Mouse (Mus musculus): Measurements from ENCODE around the gene Agxt. TPM values are rescaled to one million over a fixed set of nuclear protein-coding genes. Genes with fewer than 3 reads are reported as not detected.

The Agxt gene
- polyA plus RNA-seq, 1 experiment from 2014 or later = not detected

GRCm38 (mm10) chr1:93139713-93140112 lies 4.7 kb downstream of the Agxt start:
- H3K27me3 ChIP-seq (ENCODE audit: insufficient read depth, low read length) = no peaks in the 10 kb centered on the region; the same call in 1 of the 2 replicates
- no peak overlapping the region for H3K9ac ChIP-seq (replicated peaks; ENCODE audit: low read length)
- H3K36me3 ChIP-seq (ENCODE audit: insufficient read depth, low read length) = no peaks in the 10 kb centered on the region
- no peak overlapping the region for H3K4me3 ChIP-seq (ENCODE audit: low read length)
- no peak overlapping the region for H3K27ac ChIP-seq (ENCODE audit: low read length)
- ATAC-seq (ENCODE audit: low FRiP score, low TSS enrichment) = no peak
- no peaks in the 10 kb centered on the region for H3K9me3 ChIP-seq (ENCODE audit: low read length)
- WGBS = 79% methylated on average over 7 of the region's 7 CpGs
- H3K4me1 ChIP-seq (ENCODE audit: insufficient read depth, low read length) = no peaks in the 10 kb centered on the region
- H3K4me2 ChIP-seq (replicated peaks; ENCODE audit: low read depth, low read length) = no peak overlapping the region

GRCm38 (mm10) chr1:93142871-93143270 lies 7.8 kb downstream of the Agxt start:
- H3K4me2 ChIP-seq (replicated peaks; ENCODE audit: low read depth, low read length) = no peak overlapping the region
- WGBS = 79% methylated on average over 1 of the region's 1 CpGs
- no peaks in the 10 kb centered on the region; the same call in 1 of the 2 replicates for H3K27me3 ChIP-seq (ENCODE audit: insufficient read depth, low read length)
- H3K4me3 ChIP-seq (ENCODE audit: low read length) = no peak overlapping the region
- H3K27ac ChIP-seq (ENCODE audit: low read length) = no peak overlapping the region
- no peak for ATAC-seq (ENCODE audit: low FRiP score, low TSS enrichment)
- H3K9me3 ChIP-seq (ENCODE audit: low read length) = no peaks in the 10 kb centered on the region
- no peak overlapping the region for H3K9ac ChIP-seq (replicated peaks; ENCODE audit: low read length)
- H3K36me3 ChIP-seq (ENCODE audit: insufficient read depth, low read length) = no peaks in the 10 kb centered on the region
- no peaks in the 10 kb centered on the region for H3K4me1 ChIP-seq (ENCODE audit: insufficient read depth, low read length)

- Histone ChIP-seq H3K9ac (replicated peaks; ENCODE audit: low read length) (no peak overlapping the region), H3K9me3 (ENCODE audit: low read length) (no peaks in the 10 kb centered on the region), H3K4me1 (ENCODE audit: insufficient read depth, low read length) (no peaks in the 10 kb centered on the region), H3K4me2 (replicated peaks; ENCODE audit: low read depth, low read length) (no peak overlapping the region), H3K27ac (ENCODE audit: low read length) (no peak overlapping the region), H3K27me3 (ENCODE audit: insufficient read depth, low read length) (peaks cover 3% of the 10 kb centered on the region; the same call in 1 of the 2 replicates), H3K36me3 (ENCODE audit: insufficient read depth, low read length) (no peaks in the 10 kb centered on the region), H3K4me3 (ENCODE audit: low read length) (no peak overlapping the region)
- ATAC-seq (ENCODE audit: low FRiP score, low TSS enrichment) = no peak
- 80% methylated on average over 9 of the region's 9 CpGs for WGBS
Measured at GRCm38 (mm10) chr1:93144176-93144575, 9.1 kb downstream of the Agxt start.

- H3K36me3 ChIP-seq (ENCODE audit: insufficient read depth, low read length) = no peaks in the 10 kb centered on the region
- ATAC-seq (ENCODE audit: low FRiP score, low TSS enrichment) = no peak
- 72% methylated on average over 2 of the region's 2 CpGs for WGBS
- no peak overlapping the region for H3K9ac ChIP-seq (replicated peaks; ENCODE audit: low read length)
- no peaks in the 10 kb centered on the region for H3K4me1 ChIP-seq (ENCODE audit: insufficient read depth, low read length)
- no peaks in the 10 kb centered on the region for H3K9me3 ChIP-seq (ENCODE audit: low read length)
- H3K27me3 ChIP-seq (ENCODE audit: insufficient read depth, low read length) = 0 out of 2 replicates have a peak, but pooled peaks cover 6% of the 10 kb centered on the region
- H3K4me2 ChIP-seq (replicated peaks; ENCODE audit: low read depth, low read length) = no peak overlapping the region
- no peak overlapping the region for H3K4me3 ChIP-seq (ENCODE audit: low read length)
- H3K27ac ChIP-seq (ENCODE audit: low read length) = no peak overlapping the region
Measured at GRCm38 (mm10) chr1:93150907-93151661, 16.0 kb downstream of the Agxt start.

GRCm38 (mm10) chr1:93157566-93157965 lies 22.5 kb downstream of the Agxt start:
- no peak overlapping the region for H3K4me2 ChIP-seq (replicated peaks; ENCODE audit: low read depth, low read length)
- H3K4me3 ChIP-seq (ENCODE audit: low read length) = no peak overlapping the region
- no peaks in the 10 kb centered on the region for H3K27me3 ChIP-seq (ENCODE audit: insufficient read depth, low read length)
- H3K36me3 ChIP-seq (ENCODE audit: insufficient read depth, low read length) = no peaks in the 10 kb centered on the region
- no peak for ATAC-seq (ENCODE audit: low FRiP score, low TSS enrichment)
- no peaks in the 10 kb centered on the region for H3K9me3 ChIP-seq (ENCODE audit: low read length)
- no peak overlapping the region for H3K9ac ChIP-seq (replicated peaks; ENCODE audit: low read length)
- WGBS = 76% methylated on average over 4 of the region's 4 CpGs
- peaks cover 8% of the 10 kb centered on the region; the same call in 1 of the 2 replicates for H3K4me1 ChIP-seq (ENCODE audit: insufficient read depth, low read length)
- no peak overlapping the region for H3K27ac ChIP-seq (ENCODE audit: low read length)

GRCm38 (mm10) chr1:93158916-93159315 lies 23.9 kb downstream of the Agxt start:
- Histone ChIP-seq H3K27ac (ENCODE audit: low read length) (no peak overlapping the region), H3K4me2 (replicated peaks; ENCODE audit: low read depth, low read length) (no peak overlapping the region), H3K9ac (replicated peaks; ENCODE audit: low read length) (no peak overlapping the region), H3K27me3 (ENCODE audit: insufficient read depth, low read length) (no peaks in the 10 kb centered on the region), H3K4me3 (ENCODE audit: low read length) (no peak overlapping the region), H3K4me1 (ENCODE audit: insufficient read depth, low read length) (peaks cover 8% of the 10 kb centered on the region; the same call in 1 of the 2 replicates), H3K9me3 (ENCODE audit: low read length) (no peaks in the 10 kb centered on the region), H3K36me3 (ENCODE audit: insufficient read depth, low read length) (no peaks in the 10 kb centered on the region)
- WGBS = 67% methylated on average over 8 of the region's 8 CpGs
- no peak for ATAC-seq (ENCODE audit: low FRiP score, low TSS enrichment)

- H3K4me1 ChIP-seq (ENCODE audit: insufficient read depth, low read length) = peaks cover 8% of the 10 kb centered on the region; the same call in 1 of the 2 replicates
- no peak for ATAC-seq (ENCODE audit: low FRiP score, low TSS enrichment)
- no peak overlapping the region for H3K9ac ChIP-seq (replicated peaks; ENCODE audit: low read length)
- H3K27ac ChIP-seq (ENCODE audit: low read length) = peak overlapping the region; percentile 40; the same call in 1 of the 2 replicates
- no peaks in the 10 kb centered on the region for H3K27me3 ChIP-seq (ENCODE audit: insufficient read depth, low read length)
- H3K4me2 ChIP-seq (replicated peaks; ENCODE audit: low read depth, low read length) = no peak overlapping the region
- no peak overlapping the region for H3K4me3 ChIP-seq (ENCODE audit: low read length)
- no peaks in the 10 kb centered on the region for H3K36me3 ChIP-seq (ENCODE audit: insufficient read depth, low read length)
- WGBS = 80% methylated on average over 21 of the region's 21 CpGs
- no peaks in the 10 kb centered on the region for H3K9me3 ChIP-seq (ENCODE audit: low read length)
Measured at GRCm38 (mm10) chr1:93159566-93160500, 24.8 kb downstream of the Agxt start.

GRCm38 (mm10) chr1:93160501-93161133 lies 25.6 kb downstream of the Agxt start, which contains the start of gene 2310007B03Rik:
Gene 2310007B03Rik, minus strand, starts transcription at chr1:93160948.
- Histone ChIP-seq H3K9ac (replicated peaks; ENCODE audit: low read length) (no peak within 1 kb of the TSS), H3K27me3 (ENCODE audit: insufficient read depth, low read length) (no peaks in the 10 kb centered on the region), H3K4me3 (ENCODE audit: low read length) (no peak within 1 kb of the TSS), H3K4me2 (replicated peaks; ENCODE audit: low read depth, low read length) (no peak within 1 kb of the TSS), H3K9me3 (ENCODE audit: low read length) (no peaks in the 10 kb centered on the region), H3K36me3 (ENCODE audit: insufficient read depth, low read length) (no peaks in the 10 kb centered on the region), H3K4me1 (ENCODE audit: insufficient read depth, low read length) (peaks cover 8% of the 10 kb centered on the region; the same call in 1 of the 2 replicates), H3K27ac (ENCODE audit: low read length) (peak within 1 kb of the TSS; percentile 40; the same call in 1 of the 2 replicates)
- 60% methylated on average over 8 of the region's 8 CpGs for WGBS
- peak; percentile 62 for ATAC-seq (ENCODE audit: low FRiP score, low TSS enrichment)

GRCm38 (mm10) chr1:93161350-93161749 lies 26.3 kb downstream of the Agxt start:
- H3K9ac ChIP-seq (replicated peaks; ENCODE audit: low read length) = no peak overlapping the region
- no peak overlapping the region for H3K27ac ChIP-seq (ENCODE audit: low read length)
- H3K36me3 ChIP-seq (ENCODE audit: insufficient read depth, low read length) = no peaks in the 10 kb centered on the region
- peaks cover 8% of the 10 kb centered on the region; the same call in 1 of the 2 replicates for H3K4me1 ChIP-seq (ENCODE audit: insufficient read depth, low read length)
- no peaks in the 10 kb centered on the region for H3K27me3 ChIP-seq (ENCODE audit: insufficient read depth, low read length)
- ATAC-seq (ENCODE audit: low FRiP score, low TSS enrichment) = no peak
- no peak overlapping the region for H3K4me2 ChIP-seq (replicated peaks; ENCODE audit: low read depth, low read length)
- no peak overlapping the region for H3K4me3 ChIP-seq (ENCODE audit: low read length)
- WGBS = 76% methylated on average over 8 of the region's 8 CpGs
- H3K9me3 ChIP-seq (ENCODE audit: low read length) = no peaks in the 10 kb centered on the region

All from kidney, embryonic 16.5 days (tissue).